Mouse (Mus musculus) cerebellum, postnatal 36 days (tissue): ENCODE measurements around the gene Fbxo28.

ENCODE experiments used
- DNase-seq, 2 experiments: peaks; one replicate each; pipeline ENCODE4 v3.0.0; 2021 to 2022; ENCODE audit warnings: mixed read lengths in 2 of 2

Fbxo28 gene

GRCm38 (mm10) chr1:182340821-182341781 is at the start of gene Fbxo28:
Gene Fbxo28 (minus strand): TSS chr1:182341629.
- peak; percentile 84 to 85 for DNase-seq

GRCm38 (mm10) chr1:182388729-182389128 is 47.3 kb upstream of the Fbxo28 start:
- no peak for DNase-seq

GRCm38 (mm10) chr1:182386449-182386848 is 45.0 kb upstream of the Fbxo28 start:
- DNase-seq: no peak

GRCm38 (mm10) chr1:182383096-182383495 is 41.7 kb upstream of the Fbxo28 start:
- DNase-seq: no peak

- DNase-seq: no peak
Measured at GRCm38 (mm10) chr1:182381327-182381726, 39.9 kb upstream of the Fbxo28 start.

GRCm38 (mm10) chr1:182380683-182381082 is 39.3 kb upstream of the Fbxo28 start:
- DNase-seq: no peak

GRCm38 (mm10) chr1:182378876-182379275 is 37.4 kb upstream of the Fbxo28 start:
- DNase-seq: no peak

GRCm38 (mm10) chr1:182378205-182378835 is 36.9 kb upstream of the Fbxo28 start:
- DNase-seq: no peak

GRCm38 (mm10) chr1:182377519-182377918 is 36.1 kb upstream of the Fbxo28 start:
- DNase-seq: no peak

- peak in 1 of 2 experiments; percentile 13 for DNase-seq
Measured at GRCm38 (mm10) chr1:182376826-182377225, 35.4 kb upstream of the Fbxo28 start.

GRCm38 (mm10) chr1:182376221-182376620 is 34.8 kb upstream of the Fbxo28 start:
- peak; percentile 53 to 62 for DNase-seq

GRCm38 (mm10) chr1:182371891-182372290 is 30.5 kb upstream of the Fbxo28 start:
- DNase-seq: no peak

- DNase-seq: no peak
Measured at GRCm38 (mm10) chr1:182369435-182369834, 28.0 kb upstream of the Fbxo28 start.

GRCm38 (mm10) chr1:182368782-182369181 is 27.4 kb upstream of the Fbxo28 start:
- no peak for DNase-seq

GRCm38 (mm10) chr1:182368309-182368708 is 26.9 kb upstream of the Fbxo28 start:
- no peak for DNase-seq

- DNase-seq: no peak
Measured at GRCm38 (mm10) chr1:182363683-182364404, 22.4 kb upstream of the Fbxo28 start.

GRCm38 (mm10) chr1:182362703-182363102 is 21.3 kb upstream of the Fbxo28 start:
- no peak for DNase-seq

GRCm38 (mm10) chr1:182358133-182358532 is 16.7 kb upstream of the Fbxo28 start:
- DNase-seq: no peak

- no peak for DNase-seq
Measured at GRCm38 (mm10) chr1:182354504-182355147, 13.2 kb upstream of the Fbxo28 start.

GRCm38 (mm10) chr1:182349557-182349956 is 8.1 kb upstream of the Fbxo28 start:
- no peak for DNase-seq

- DNase-seq: no peak
Measured at GRCm38 (mm10) chr1:182346491-182346890, 5.1 kb upstream of the Fbxo28 start.

- no peak for DNase-seq
Measured at GRCm38 (mm10) chr1:182345857-182346256, 4.4 kb upstream of the Fbxo28 start.

GRCm38 (mm10) chr1:182341993-182342392 is 564 bp upstream of the Fbxo28 start:
- peak in 1 of 2 experiments; percentile 15 for DNase-seq
